Mouse (Mus musculus): ENCODE data around the gene Mylk3. TPM values are rescaled to one million over a fixed set of nuclear protein-coding genes. Genes with fewer than 3 reads are reported as not detected.

Gene Mylk3
- total RNA-seq, 2 experiments from 2014 or later: 3.6 to 5.2 TPM

- no peak for TF ChIP-seq CTCF (IDR thresholded peaks at IDR 0.05)
- no peak for DNase-seq (ENCODE audit: extremely low spot score in 1 of 2, low spot score in 2 of 2)
- H3K27ac ChIP-seq: no peak overlapping the region; the same call in 1 of the 2 replicates
- H3K4me3 ChIP-seq: no peak overlapping the region
- intact Hi-C loops (cut with DNase I): loop anchor here (10.0 kb wide), 1 partner anchor 221 kb away; no protein-coding TSS in a partner anchor
Observed at GRCm38 (mm10) chr8:85303531-85303930, 82.6 kb downstream of the Mylk3 start.

DNA sequence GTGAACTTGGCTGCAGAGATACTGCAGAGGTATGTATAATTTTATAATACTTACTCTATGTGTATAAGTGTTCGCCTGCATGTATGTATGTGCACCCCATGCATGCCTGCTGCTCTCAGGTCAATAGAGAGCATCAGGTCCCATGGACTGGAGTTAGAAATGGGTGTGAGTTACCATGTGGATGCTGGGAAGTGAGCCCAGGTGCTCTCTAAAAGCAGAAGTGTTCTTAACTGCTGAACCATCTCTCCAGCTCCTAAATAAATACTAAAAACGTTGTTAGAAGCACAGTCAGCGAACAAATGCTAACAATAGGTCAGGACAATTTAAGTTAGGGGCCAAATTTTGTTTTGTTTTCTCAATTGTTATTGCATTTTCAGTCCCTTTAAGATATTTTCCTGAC, 83.2 kb downstream of the Mylk3 start:
- DNase-seq (ENCODE audit: extremely low spot score in 1 of 2, low spot score in 2 of 2): no peak
- no peak for TF ChIP-seq CTCF (IDR thresholded peaks at IDR 0.05)
- intact Hi-C loops (cut with DNase I): loop anchor here (10.0 kb wide), 1 partner anchor 222 kb away; no protein-coding TSS in a partner anchor
- Histone ChIP-seq H3K4me3 (no peak overlapping the region), H3K27ac (no peak overlapping the region; the same call in 1 of the 2 replicates)

GRCm38 (mm10) chr8:85301941-85302340, 84.2 kb downstream of the Mylk3 start:
- intact Hi-C loops (cut with DNase I): loop anchor here (10.0 kb wide), 1 partner anchor 223 kb away; no protein-coding TSS in a partner anchor
- Histone ChIP-seq H3K4me3 (no peak overlapping the region), H3K27ac (no peak overlapping the region)
- no peak for TF ChIP-seq CTCF (IDR thresholded peaks at IDR 0.05)
- DNase-seq (ENCODE audit: extremely low spot score in 1 of 2, low spot score in 2 of 2): no peak

GRCm38 (mm10) chr8:85299434-85300077, 86.6 kb downstream of the Mylk3 start, which contains the start of the genes Orc6 and Vps35:
Orc6 (plus strand) TSS chr8:85299632.
Vps35 (minus strand) TSS chr8:85299802.
- peak within 1 kb of the TSS; percentile 88 for H3K4me3 ChIP-seq
- intact Hi-C loops (cut with DNase I): loop anchor here (5.0 to 10.0 kb wide), 2 partner anchors 217 to 225 kb away; partner anchors contain the start of genes Man2b1, Wdr83 and Wdr83os
- peak within 1 kb of the TSS; percentile 100 for H3K27ac ChIP-seq
- DNase-seq (ENCODE audit: extremely low spot score in 1 of 2, low spot score in 2 of 2): peak; percentile 94 to 95
- no peak for TF ChIP-seq CTCF (IDR thresholded peaks at IDR 0.05)

DNA sequence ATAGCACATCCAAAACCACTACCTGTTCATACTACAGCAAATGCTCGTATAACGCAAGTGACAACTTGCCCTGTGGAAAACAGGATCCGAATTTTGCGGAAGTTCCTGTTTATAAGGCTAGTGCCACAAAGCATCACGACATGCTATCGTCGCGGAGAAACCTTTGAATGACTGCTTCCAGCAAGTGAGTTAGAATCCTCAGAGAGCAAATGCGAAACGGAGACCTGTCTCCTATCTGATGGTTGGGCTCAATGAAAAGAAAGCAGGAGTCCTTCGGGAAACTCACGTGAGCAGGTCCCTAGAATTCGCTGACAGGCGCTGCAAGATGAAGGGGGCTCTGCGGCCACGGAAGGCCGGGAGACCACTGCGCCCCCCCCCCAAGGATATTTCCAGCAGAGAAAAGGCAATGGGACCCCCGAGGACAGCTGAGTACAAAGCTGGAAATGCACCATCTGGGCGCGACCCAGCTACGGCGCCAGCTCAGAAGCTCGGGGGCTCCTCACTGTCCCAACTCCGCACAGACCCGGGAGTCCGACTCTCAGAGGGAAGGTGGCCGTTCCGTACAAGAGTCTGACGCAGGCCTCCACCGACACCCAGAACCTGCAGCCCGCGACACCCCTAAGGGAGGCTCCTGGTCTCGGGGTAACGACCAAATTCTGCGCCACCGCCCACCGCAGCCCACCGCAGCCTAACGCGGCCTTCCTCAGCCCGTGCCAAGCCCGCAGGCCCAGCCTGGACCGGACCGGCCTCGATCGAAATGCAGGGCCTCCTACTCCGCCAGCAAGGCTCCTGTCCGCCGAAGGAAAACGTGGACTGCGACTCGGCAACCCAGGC, 87.3 kb downstream of the Mylk3 start:
- peak overlapping the region; percentile 100 for H3K27ac ChIP-seq
- intact Hi-C loops (cut with DNase I): loop anchor here (5.0 kb wide), 1 partner anchor 217 kb away; the partner anchor contains the start of genes Man2b1, Wdr83 and Wdr83os
- peak overlapping the region; percentile 88 for H3K4me3 ChIP-seq
- no peak for DNase-seq (ENCODE audit: extremely low spot score in 1 of 2, low spot score in 2 of 2)
- no peak for TF ChIP-seq CTCF (IDR thresholded peaks at IDR 0.05)

DNA sequence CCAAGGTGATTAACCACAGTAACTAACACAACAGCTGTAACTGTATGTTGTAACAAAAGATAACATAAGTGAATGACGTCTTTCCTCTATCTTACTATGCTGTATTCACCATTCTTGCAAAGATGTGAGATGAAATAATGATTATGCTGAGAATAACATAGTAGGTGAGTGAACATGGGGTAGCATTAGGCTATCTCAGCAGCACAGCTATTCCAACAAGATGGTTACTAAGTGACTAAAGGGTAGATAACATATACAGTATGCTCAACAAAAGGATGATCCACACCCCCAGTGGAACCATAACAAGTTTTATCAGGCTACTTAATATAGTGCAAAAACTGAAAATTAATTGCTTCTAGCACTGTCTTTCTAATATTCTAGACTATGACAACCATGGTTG, 99.3 kb downstream of the Mylk3 start:
- intact Hi-C loops (cut with DNase I): no loop called here
- no peak overlapping the region for H3K27ac ChIP-seq
- H3K4me3 ChIP-seq: no peak overlapping the region
- no peak for DNase-seq (ENCODE audit: extremely low spot score in 1 of 2, low spot score in 2 of 2)
- TF ChIP-seq CTCF (IDR thresholded peaks at IDR 0.05): no peak

Other genes starting within 250 kb of the Mylk3 start
- gene Cks1brt, start 234.4 kb downstream of the Mylk3 start, total RNA-seq (2021): not detected
- not detected for gene Olfr371, start 160.4 kb downstream of the Mylk3 start, total RNA-seq (2021)
- gene Orc6, start 86.7 kb downstream of the Mylk3 start, total RNA-seq (2021): 10 to 100 TPM; 26.8 to 30.0 TPM
- 100 to 1,000 TPM; 116 to 130 TPM for gene Vps35, start 86.5 kb downstream of the Mylk3 start, total RNA-seq (2021)
- gene 4921524J17Rik, start 46.5 kb upstream of the Mylk3 start, total RNA-seq (2021): 10 to 100 TPM in 1 of 2 experiments, 1 to 10 TPM in 1; 9.0 to 13.2 TPM
- gene Gpt2, start 106.2 kb upstream of the Mylk3 start, total RNA-seq (2021): 10 to 100 TPM; 62.7 to 70.0 TPM
- gene Dnaja2, start 169.0 kb upstream of the Mylk3 start, total RNA-seq (2021): 100 to 1,000 TPM; 175 to 199 TPM